9 mouse cellular contexts compared by ENCODE assay signal in genomic region chr2:32429215-32429891, GRCm38 (mm10). TPM values are rescaled to one million over a fixed set of nuclear protein-coding genes. Genes with fewer than 3 reads are reported as not detected.
A peak's percentile ranks its signal among the peaks of the same experiment; 100 is the strongest.
DNase-seq lines count a peak whose midpoint lies in the region; ATAC-seq and TF ChIP-seq lines count a peak whose summit lies in the region.
"Had no signal": no experiment of that assay in that cellular context is flagged by ENCODE, and none has a peak within 500 bp of the region (broad histone marks: within the 10 kb centered on the region; RNA-seq: fewer than 3 reads in every experiment).

No protein-coding gene starts in this region.

- TF ChIP-seq EP300 in lung, postnatal 0 days (IDR thresholded peaks at IDR 0.05) = no peak

- no peaks in the 10 kb centered on the region for H3K36me3 ChIP-seq in lung, embryonic 15.5 days
- no peaks in the 10 kb centered on the region for H3K36me3 ChIP-seq in lung, postnatal 0 days (ENCODE audit: insufficient read depth, low read length)
- H3K36me3 ChIP-seq in liver, embryonic 16.5 days (ENCODE audit: control insufficient read depth, insufficient read depth) = no peaks in the 10 kb centered on the region
- H3K36me3 ChIP-seq in stomach, embryonic 16.5 days (ENCODE audit: control insufficient read depth, insufficient read depth, low read length) = no peaks in the 10 kb centered on the region

- peaks cover 54% of the 10 kb centered on the region for H3K4me1 ChIP-seq in lung, embryonic 15.5 days
- peaks cover 37% of the 10 kb centered on the region; the same call in 1 of the 2 replicates for H3K4me1 ChIP-seq in lung, postnatal 0 days (ENCODE audit: insufficient read depth, low read depth, low read length)
- peaks cover 35% of the 10 kb centered on the region for H3K4me1 ChIP-seq in liver, embryonic 16.5 days (ENCODE audit: control insufficient read depth, low read depth, low read length)
- H3K4me1 ChIP-seq in stomach, embryonic 16.5 days (ENCODE audit: control insufficient read depth, insufficient read depth, low read length) = peaks cover 49% of the 10 kb centered on the region

- H3K9me3 ChIP-seq in lung, embryonic 15.5 days = no peaks in the 10 kb centered on the region
- no peaks in the 10 kb centered on the region for H3K9me3 ChIP-seq in lung, postnatal 0 days (ENCODE audit: low read length)
- H3K9me3 ChIP-seq in liver, embryonic 16.5 days (replicated peaks; ENCODE audit: control insufficient read depth, low read length) = no peaks in the 10 kb centered on the region
- H3K9me3 ChIP-seq in stomach, embryonic 16.5 days (replicated peaks; ENCODE audit: control insufficient read depth, low read length) = no peaks in the 10 kb centered on the region

- no peak overlapping the region for H3K4me2 ChIP-seq in lung, embryonic 15.5 days
- H3K4me2 ChIP-seq in lung, postnatal 0 days (replicated peaks; ENCODE audit: low read depth, low read length) = no peak overlapping the region
- no peak overlapping the region for H3K4me2 ChIP-seq in liver, embryonic 16.5 days (ENCODE audit: low read depth, low read length)
- H3K4me2 ChIP-seq in stomach, embryonic 16.5 days (ENCODE audit: low read depth, low read length) = no peak overlapping the region

- H3K27ac ChIP-seq in lung, embryonic 15.5 days = 0 out of 2 replicates have a peak overlapping the region, but pooled peaks have one; percentile 49
- H3K27ac ChIP-seq in lung, postnatal 0 days (ENCODE audit: low read length) = no peak overlapping the region
- H3K27ac ChIP-seq in liver, embryonic 16.5 days (ENCODE audit: low read length) = no peak overlapping the region
- H3K27ac ChIP-seq in stomach, embryonic 16.5 days (ENCODE audit: low read length) = peak overlapping the region; percentile 90

- no peak for TF ChIP-seq CTCF in lung, postnatal 0 days (IDR thresholded peaks at IDR 0.05)

- no peak for ATAC-seq in lung, embryonic 15.5 days (ENCODE audit: borderline replicate concordance, extremely low read depth, low FRiP score, low TSS enrichment)
- no peak for ATAC-seq in lung, postnatal 0 days
- 0 out of 2 replicates have a peak, but pooled peaks have one; percentile 20 for ATAC-seq in liver, embryonic 16.5 days (ENCODE audit: low read depth)
- ATAC-seq in stomach, embryonic 16.5 days (ENCODE audit: insufficient read depth, low FRiP score) = no peak

- no peak overlapping the region for H3K9ac ChIP-seq in lung, embryonic 15.5 days
- H3K9ac ChIP-seq in lung, postnatal 0 days (replicated peaks; ENCODE audit: low read depth) = no peak overlapping the region
- no peak overlapping the region for H3K9ac ChIP-seq in liver, embryonic 16.5 days (ENCODE audit: low read depth, low read length)
- no peak overlapping the region for H3K9ac ChIP-seq in stomach, embryonic 16.5 days (ENCODE audit: low read length)

- no peaks in the 10 kb centered on the region for H3K27me3 ChIP-seq in lung, embryonic 15.5 days
- no peaks in the 10 kb centered on the region for H3K27me3 ChIP-seq in lung, postnatal 0 days (replicated peaks; ENCODE audit: insufficient read depth, low read length)
- H3K27me3 ChIP-seq in liver, embryonic 16.5 days (ENCODE audit: control insufficient read depth, insufficient read depth, low read depth, low read length) = no peaks in the 10 kb centered on the region
- H3K27me3 ChIP-seq in stomach, embryonic 16.5 days (ENCODE audit: control insufficient read depth, insufficient read depth, low read length) = no peaks in the 10 kb centered on the region

- WGBS in lung, embryonic 15.5 days = 56% methylated on average over 4 of the region's 4 CpGs
- 60% methylated on average over 4 of the region's 4 CpGs for WGBS in lung, postnatal 0 days
- WGBS in liver, embryonic 16.5 days (ENCODE audit: insufficient replicate concordance) = 31% methylated on average over 4 of the region's 4 CpGs
- 66% methylated on average over 4 of the region's 4 CpGs for WGBS in stomach, embryonic 16.5 days

- DNase-seq in cerebellum, adult 9-10 months = peak; percentile 37
- no peak for DNase-seq in cerebellum, postnatal 14 days
- DNase-seq in lung, postnatal 0 days (ENCODE audit: low spot score) = no peak
- DNase-seq in right cerebral cortex, postnatal 10 days (ENCODE audit: low spot score in 2 of 2) = no peak
- no peak for DNase-seq in thymus, adult 18-20 months
- DNase-seq: gastrocnemius, postnatal 36 days had no signal

- H3K4me3 ChIP-seq in lung, embryonic 15.5 days = no peak overlapping the region
- H3K4me3 ChIP-seq in lung, postnatal 0 days (ENCODE audit: low read depth, low read length) = no peak overlapping the region
- H3K4me3 ChIP-seq in liver, embryonic 16.5 days (ENCODE audit: low read depth, low read length) = no peak overlapping the region
- H3K4me3 ChIP-seq in stomach, embryonic 16.5 days (replicated peaks; ENCODE audit: low read length) = no peak overlapping the region

RNA-seq across cellular contexts. Expression of gene Naif1, which starts 20.9 kb away (rescaled TPM):
- 6.6 and 7.1 TPM in 2 replicates for polyA plus RNA-seq in lung, embryonic 15.5 days (2015; fragmentation: Nextera tagmentation; extraction: Ambion mirVana)
- polyA plus RNA-seq in lung, postnatal 0 days (2015; fragmentation: Nextera tagmentation; extraction: Ambion mirVana) = 4.1 and 4.6 TPM in 2 replicates
- polyA plus RNA-seq in liver, embryonic 16.5 days (2015; fragmentation: Nextera tagmentation; extraction: Ambion mirVana) = 1.9 and 2.0 TPM in 2 replicates
- 5.1 and 5.7 TPM in 2 replicates for polyA plus RNA-seq in stomach, embryonic 16.5 days (2015; fragmentation: Nextera tagmentation; extraction: Ambion mirVana)

RNA-seq across cellular contexts. Expression of gene Slc25a25, which starts 21.9 kb away (rescaled TPM):
- polyA plus RNA-seq in lung, embryonic 15.5 days (2015; fragmentation: Nextera tagmentation; extraction: Ambion mirVana) = 19.6 and 21.5 TPM in 2 replicates
- 16.7 and 21.5 TPM in 2 replicates for polyA plus RNA-seq in lung, postnatal 0 days (2015; fragmentation: Nextera tagmentation; extraction: Ambion mirVana)
- polyA plus RNA-seq in liver, embryonic 16.5 days (2015; fragmentation: Nextera tagmentation; extraction: Ambion mirVana) = 9.5 and 9.7 TPM in 2 replicates
- polyA plus RNA-seq in stomach, embryonic 16.5 days (2015; fragmentation: Nextera tagmentation; extraction: Ambion mirVana) = 15.4 and 16.9 TPM in 2 replicates

RNA-seq across cellular contexts. Expression of gene Ptges2, which starts 33.7 kb away (rescaled TPM):
- 22.6 and 25.4 TPM in 2 replicates for polyA plus RNA-seq in lung, embryonic 15.5 days (2015; fragmentation: Nextera tagmentation; extraction: Ambion mirVana)
- 21.8 and 22.9 TPM in 2 replicates for polyA plus RNA-seq in lung, postnatal 0 days (2015; fragmentation: Nextera tagmentation; extraction: Ambion mirVana)
- polyA plus RNA-seq in liver, embryonic 16.5 days (2015; fragmentation: Nextera tagmentation; extraction: Ambion mirVana) = 9.4 and 11.0 TPM in 2 replicates
- polyA plus RNA-seq in stomach, embryonic 16.5 days (2015; fragmentation: Nextera tagmentation; extraction: Ambion mirVana) = 23.7 and 26.7 TPM in 2 replicates

RNA-seq across cellular contexts. Expression of gene Lcn2, which starts 41.3 kb away (rescaled TPM):
- 2.2 TPM in 2 replicates for polyA plus RNA-seq in lung, embryonic 15.5 days (2015; fragmentation: Nextera tagmentation; extraction: Ambion mirVana)
- 223 and 355 TPM in 2 replicates for polyA plus RNA-seq in lung, postnatal 0 days (2015; fragmentation: Nextera tagmentation; extraction: Ambion mirVana)
- 212 and 273 TPM in 2 replicates for polyA plus RNA-seq in liver, embryonic 16.5 days (2015; fragmentation: Nextera tagmentation; extraction: Ambion mirVana)
- 21.1 and 23.6 TPM in 2 replicates for polyA plus RNA-seq in stomach, embryonic 16.5 days (2015; fragmentation: Nextera tagmentation; extraction: Ambion mirVana)

RNA-seq across cellular contexts. Expression of gene 1110008P14Rik, which starts 47.6 kb away (rescaled TPM):
- 32.3 and 33.5 TPM in 2 replicates for polyA plus RNA-seq in lung, embryonic 15.5 days (2015; fragmentation: Nextera tagmentation; extraction: Ambion mirVana)
- 73.4 and 78.1 TPM in 2 replicates for polyA plus RNA-seq in lung, postnatal 0 days (2015; fragmentation: Nextera tagmentation; extraction: Ambion mirVana)
- polyA plus RNA-seq in liver, embryonic 16.5 days (2015; fragmentation: Nextera tagmentation; extraction: Ambion mirVana) = 20.2 and 21.6 TPM in 2 replicates
- polyA plus RNA-seq in stomach, embryonic 16.5 days (2015; fragmentation: Nextera tagmentation; extraction: Ambion mirVana) = 41.5 and 41.9 TPM in 2 replicates

Comparison
In these comparisons a context has a peak if more than half of its experiments do, and no peak if none do; other contexts are left out.
1. H3K27ac ChIP-seq: peak in lung, embryonic 15.5 days (single experiment) and stomach, embryonic 16.5 days (single experiment); none in lung, postnatal 0 days (single experiment) and liver, embryonic 16.5 days (single experiment).